Mouse (Mus musculus): ENCODE data around the gene Map7d1.

DNA sequence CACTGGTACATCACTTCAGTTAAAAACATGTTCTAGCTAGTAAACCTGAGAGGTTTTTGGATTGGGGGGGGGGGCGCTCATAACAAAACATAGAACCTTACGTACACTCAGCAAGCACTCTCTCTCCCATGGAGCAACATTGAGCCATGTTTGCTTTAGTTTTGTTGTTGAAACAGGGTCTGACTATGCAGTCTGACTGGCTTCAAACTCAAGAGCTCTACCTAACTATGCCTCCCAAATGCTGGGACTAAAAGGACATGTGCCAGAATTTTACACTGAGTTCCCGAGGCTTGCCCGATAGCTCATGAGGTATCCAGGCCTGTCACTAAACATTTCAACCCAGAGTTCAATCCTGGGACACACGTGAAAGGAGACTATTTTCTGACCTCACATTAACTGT is 73.1 kb downstream of the Map7d1 start:
- TF ChIP-seq GATA1 (IDR thresholded peaks at IDR 0.05; ENCODE audit: borderline replicate concordance, low read length) (no peak), FLI1 (IDR thresholded peaks at IDR 0.05; ENCODE audit: low read length) (no peak)
